Mouse (Mus musculus): Measurements from ENCODE around the gene Zmat3. TPM values are rescaled to one million over a fixed set of nuclear protein-coding genes. Genes with fewer than 3 reads are reported as not detected.

Zmat3 gene
- total and polyA plus RNA-seq, 3 experiments, result 4.4 to 6.1 (median 5.9) TPM

DNA sequence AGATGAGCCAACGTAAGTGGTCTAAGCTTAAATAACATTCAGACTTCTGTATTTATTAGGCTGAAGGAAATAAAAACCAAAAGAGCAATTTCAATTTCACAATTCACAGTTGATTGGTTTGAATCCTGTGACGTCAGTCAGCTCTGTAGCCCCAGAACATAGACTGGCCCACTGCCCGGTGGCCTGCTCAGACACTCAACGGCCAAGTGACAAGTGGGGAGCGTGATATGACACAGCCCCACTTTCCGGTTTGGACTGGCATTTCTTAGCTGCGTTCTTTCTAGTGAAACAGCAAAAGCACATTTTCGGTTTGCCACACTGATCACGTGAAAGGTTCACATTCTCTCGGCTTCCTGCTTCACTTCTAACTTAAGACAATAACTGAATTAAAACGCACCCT is 30.9 kb downstream of the Zmat3 start:
- no peaks in the 10 kb centered on the region; the same call in 1 of the 2 replicates for H3K4me1 ChIP-seq (ENCODE audit: control insufficient read depth, insufficient read depth, low read length)
- H3K4me3 ChIP-seq, result peak overlapping the region; percentile 5; the same call in 1 of the 2 replicates
- H3K9ac ChIP-seq (ENCODE audit: low read depth, low read length), result peak overlapping the region; percentile 12; the same call in 1 of the 2 replicates
- intact Hi-C loops (cut with DNase I), result loop anchor here (5.0 kb wide), 1 partner anchor 377 kb away; no protein-coding TSS in a partner anchor
- H3K36me3 ChIP-seq (ENCODE audit: control insufficient read depth, insufficient read depth, low read length), result no peaks in the 10 kb centered on the region
- 53% methylated on average over 11 of the region's 11 CpGs for WGBS
- no peaks in the 10 kb centered on the region for H3K27me3 ChIP-seq (ENCODE audit: control insufficient read depth, insufficient read depth, low read length)
- H3K79me2 ChIP-seq (replicated peaks; ENCODE audit: control insufficient read depth, insufficient read depth, low read length), result no peaks in the 10 kb centered on the region
- H3K27ac ChIP-seq, result 0 out of 2 replicates have a peak overlapping the region, but pooled peaks have one; percentile 4
- DNase-seq, result peak; percentile 66 to 74
- TF ChIP-seq POLR2A (IDR thresholded peaks at IDR 0.05; ENCODE audit: insufficient read depth, low read depth, low read length), result no peak
- 0 out of 2 replicates have a peak, but pooled peaks have one; percentile 21 for TF ChIP-seq EP300 (IDR thresholded peaks at IDR 0.05; ENCODE audit: insufficient read depth, low read depth, low read length)
- TF ChIP-seq CTCF (IDR thresholded peaks at IDR 0.05), result no peak

DNA sequence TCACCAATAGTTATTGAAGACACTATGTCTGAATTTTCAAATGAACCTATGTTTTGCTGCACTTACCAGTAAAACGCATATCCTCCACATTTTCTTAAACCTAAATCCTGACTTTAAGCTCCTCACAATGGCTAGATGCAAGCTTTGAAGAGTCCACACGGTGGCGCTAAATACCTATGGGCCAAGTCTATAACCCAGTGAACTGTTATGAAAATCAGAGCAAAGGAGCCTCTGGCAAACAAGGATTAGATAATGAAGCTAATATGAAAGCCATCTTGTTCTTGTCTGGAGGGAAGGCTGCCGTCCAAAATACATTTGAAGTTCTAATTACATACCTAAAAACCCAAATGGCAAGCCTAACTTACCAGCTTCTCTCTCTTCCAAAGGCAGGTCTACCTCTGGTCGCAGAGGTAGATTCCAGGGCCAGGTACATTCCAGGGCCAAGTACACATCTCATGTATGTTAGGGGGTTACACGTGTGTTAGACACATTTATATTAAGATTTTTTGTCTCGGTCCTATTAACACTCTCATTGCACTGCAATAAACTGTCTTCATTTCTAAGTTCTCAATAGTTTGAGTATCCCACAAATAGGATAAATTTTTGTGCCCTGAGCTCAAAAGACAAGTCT is 32.2 kb downstream of the Zmat3 start:
- no peaks in the 10 kb centered on the region for H3K27me3 ChIP-seq (ENCODE audit: control insufficient read depth, insufficient read depth, low read length)
- H3K4me1 ChIP-seq (ENCODE audit: control insufficient read depth, insufficient read depth, low read length), result no peaks in the 10 kb centered on the region; the same call in 1 of the 2 replicates
- no peaks in the 10 kb centered on the region for H3K79me2 ChIP-seq (replicated peaks; ENCODE audit: control insufficient read depth, insufficient read depth, low read length)
- intact Hi-C loops (cut with DNase I), result loop anchor here (1.0 to 5.0 kb wide), 5 partner anchors 31 to 379 kb away; partner anchors contain the start of gene Pik3ca
- TF ChIP-seq CTCF (IDR thresholded peaks at IDR 0.05) (no peak; the same call in 1 of the 2 replicates), POLR2A (IDR thresholded peaks at IDR 0.05; ENCODE audit: insufficient read depth, low read depth, low read length) (no peak), EP300 (IDR thresholded peaks at IDR 0.05; ENCODE audit: insufficient read depth, low read depth, low read length) (no peak)
- H3K9ac ChIP-seq (ENCODE audit: low read depth, low read length), result no peak overlapping the region
- H3K4me3 ChIP-seq, result no peak overlapping the region
- H3K27ac ChIP-seq, result no peak overlapping the region
- H3K36me3 ChIP-seq (ENCODE audit: control insufficient read depth, insufficient read depth, low read length), result no peaks in the 10 kb centered on the region
- WGBS, result 27% methylated on average over 7 of the region's 7 CpGs
- DNase-seq, result peak; percentile 64 to 77

DNA sequence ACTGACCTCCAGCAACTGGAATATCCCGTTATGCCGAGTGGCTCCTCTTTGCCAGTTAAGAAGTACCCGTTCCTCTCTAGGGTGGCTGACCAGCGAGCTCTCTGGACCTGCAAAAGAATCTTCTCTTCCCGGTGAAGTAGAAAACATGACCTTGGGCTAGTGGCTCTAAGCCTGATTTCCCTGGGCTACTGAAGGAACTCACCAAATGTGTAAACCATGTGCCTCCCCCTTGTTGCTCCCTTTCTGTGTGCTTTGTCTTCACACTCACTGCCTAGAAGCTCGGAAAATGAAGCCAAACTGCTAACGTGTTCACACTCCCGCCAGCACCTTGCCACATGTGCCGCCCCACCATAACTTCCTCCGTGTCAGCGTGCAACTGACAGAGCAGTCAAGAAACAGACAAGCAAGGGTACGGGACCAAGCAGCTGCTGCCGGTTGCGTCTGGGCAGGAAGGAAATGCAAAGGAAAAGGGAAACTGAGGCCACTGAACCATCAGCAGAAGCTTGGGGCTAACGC is 47.9 kb downstream of the Zmat3 start:
- H3K36me3 ChIP-seq (ENCODE audit: control insufficient read depth, insufficient read depth, low read length), result no peaks in the 10 kb centered on the region
- no peaks in the 10 kb centered on the region for H3K27me3 ChIP-seq (ENCODE audit: control insufficient read depth, insufficient read depth, low read length)
- WGBS, result 59% methylated on average over 15 of the region's 15 CpGs
- TF ChIP-seq CTCF (IDR thresholded peaks at IDR 0.05) (no peak), EP300 (IDR thresholded peaks at IDR 0.05; ENCODE audit: insufficient read depth, low read depth, low read length) (no peak), POLR2A (IDR thresholded peaks at IDR 0.05; ENCODE audit: insufficient read depth, low read depth, low read length) (no peak)
- H3K27ac ChIP-seq, result no peak overlapping the region
- H3K79me2 ChIP-seq (replicated peaks; ENCODE audit: control insufficient read depth, insufficient read depth, low read length), result no peaks in the 10 kb centered on the region
- intact Hi-C loops (cut with DNase I), result loop anchor here (1.0 kb wide), 1 partner anchor 528 kb away; no protein-coding TSS in a partner anchor
- no peak overlapping the region for H3K9ac ChIP-seq (ENCODE audit: low read depth, low read length)
- no peak for DNase-seq
- H3K4me3 ChIP-seq, result no peak overlapping the region
- no peaks in the 10 kb centered on the region for H3K4me1 ChIP-seq (ENCODE audit: control insufficient read depth, insufficient read depth, low read length)

DNA sequence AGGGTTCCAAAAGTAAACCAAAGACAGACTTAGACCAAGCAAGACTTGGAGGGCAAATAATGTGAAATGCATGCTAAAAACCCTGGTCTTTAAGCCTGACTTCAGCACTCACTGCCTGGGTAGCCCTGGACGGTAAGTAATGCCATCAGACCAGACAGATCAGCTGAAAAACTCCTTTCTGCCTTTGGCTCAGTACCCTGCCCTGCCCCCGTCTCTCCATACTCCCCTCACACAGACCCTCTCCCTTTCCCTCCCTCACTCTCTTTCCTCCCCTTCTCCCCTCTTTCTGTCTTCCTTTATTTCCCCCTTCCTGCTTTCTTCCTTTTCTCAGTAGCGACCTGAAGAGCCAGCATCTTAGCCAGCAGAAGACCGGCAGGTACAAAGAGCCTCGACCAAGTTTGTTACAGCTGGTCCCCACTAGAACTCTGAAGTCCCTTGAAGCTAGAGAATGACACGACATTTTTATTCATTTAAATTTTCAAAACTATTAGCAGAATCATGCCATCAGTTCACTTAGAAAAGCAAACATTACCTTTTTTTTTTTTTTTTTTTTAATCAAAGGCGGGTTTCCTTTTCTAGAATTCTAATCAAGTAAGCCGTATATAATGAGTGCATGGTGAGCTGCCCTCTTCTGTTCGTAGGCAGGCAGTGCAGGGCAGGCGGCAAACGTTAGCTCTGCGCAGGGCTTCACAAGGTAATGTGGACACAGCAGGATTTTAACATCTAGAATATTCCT is 48.5 kb downstream of the Zmat3 start:
- Histone ChIP-seq H3K27ac (no peak overlapping the region), H3K27me3 (ENCODE audit: control insufficient read depth, insufficient read depth, low read length) (no peaks in the 10 kb centered on the region), H3K4me1 (ENCODE audit: control insufficient read depth, insufficient read depth, low read length) (no peaks in the 10 kb centered on the region), H3K36me3 (ENCODE audit: control insufficient read depth, insufficient read depth, low read length) (no peaks in the 10 kb centered on the region), H3K79me2 (replicated peaks; ENCODE audit: control insufficient read depth, insufficient read depth, low read length) (no peaks in the 10 kb centered on the region), H3K9ac (ENCODE audit: low read depth, low read length) (no peak overlapping the region), H3K4me3 (no peak overlapping the region)
- intact Hi-C loops (cut with DNase I), result loop anchor here (1.0 kb wide), 1 partner anchor 527 kb away; no protein-coding TSS in a partner anchor
- peak; percentile 10 to 40 for DNase-seq
- 24% methylated on average over 12 of the region's 12 CpGs for WGBS
- TF ChIP-seq CTCF (IDR thresholded peaks at IDR 0.05) (peak; percentile 78), EP300 (IDR thresholded peaks at IDR 0.05; ENCODE audit: insufficient read depth, low read depth, low read length) (no peak), POLR2A (IDR thresholded peaks at IDR 0.05; ENCODE audit: insufficient read depth, low read depth, low read length) (no peak)

DNA sequence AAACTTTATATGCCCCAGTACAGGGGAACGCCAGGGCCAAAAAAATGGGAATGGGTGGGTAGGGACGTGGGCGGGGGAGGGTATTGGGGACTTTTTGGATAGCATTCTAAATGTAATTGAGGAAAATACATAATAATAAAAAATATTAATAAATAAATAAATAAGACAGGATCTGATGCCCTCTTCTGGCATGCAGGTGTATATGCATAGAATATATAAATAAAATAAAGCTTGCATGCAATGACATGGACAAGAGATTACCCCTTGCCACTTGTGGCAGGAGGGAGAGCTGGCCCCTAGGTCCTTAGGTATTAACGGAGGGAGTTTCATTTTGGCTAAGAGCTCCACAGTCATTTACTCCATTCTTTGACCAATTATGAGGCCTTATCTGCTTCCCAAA is 51.1 kb downstream of the Zmat3 start:
- no peaks in the 10 kb centered on the region for H3K27me3 ChIP-seq (ENCODE audit: control insufficient read depth, insufficient read depth, low read length)
- intact Hi-C loops (cut with DNase I), result no loop called here
- no peaks in the 10 kb centered on the region for H3K79me2 ChIP-seq (replicated peaks; ENCODE audit: control insufficient read depth, insufficient read depth, low read length)
- no peak overlapping the region for H3K9ac ChIP-seq (ENCODE audit: low read depth, low read length)
- TF ChIP-seq EP300 (IDR thresholded peaks at IDR 0.05; ENCODE audit: insufficient read depth, low read depth, low read length) (no peak), POLR2A (IDR thresholded peaks at IDR 0.05; ENCODE audit: insufficient read depth, low read depth, low read length) (no peak), CTCF (IDR thresholded peaks at IDR 0.05) (peak; percentile 40)
- H3K4me1 ChIP-seq (ENCODE audit: control insufficient read depth, insufficient read depth, low read length), result no peaks in the 10 kb centered on the region
- no peak for DNase-seq
- H3K27ac ChIP-seq, result no peak overlapping the region
- H3K4me3 ChIP-seq, result no peak overlapping the region
- WGBS, result 97% methylated on average over 4 of the region's 4 CpGs
- H3K36me3 ChIP-seq (ENCODE audit: control insufficient read depth, insufficient read depth, low read length), result no peaks in the 10 kb centered on the region

All from heart, adult 2 months (tissue).